Mouse (Mus musculus) MEL (cell line): ENCODE results near the gene Cdkal1.

ENCODE experiments used
- BHLHE40 ChIP-seq: IDR thresholded peaks from 2 replicates; pipeline ENCODE4 v1.6.1; 2012; ENCODE audit warnings: low read depth, mild to moderate bottlenecking, inconsistent platforms, low read length, improper control_type of control experiment, borderline replicate concordance
- CTCF ChIP-seq, 3 experiments: IDR thresholded peaks in 2 of 3; conservative IDR thresholded peaks in 1 of 3; 2 replicates each; pipeline ENCODE4 v1.5.1; 2011 to 2012; ENCODE audit warnings: low read length in 3 of 3, low read depth in 2 of 3, mild to moderate bottlenecking in 2 of 3, improper control_type of control experiment in 1 of 3, inconsistent platforms in 1 of 3, mixed read lengths in 1 of 3, moderate library complexity in 1 of 3; ENCODE audit not compliant: control insufficient read depth in 1 of 3, insufficient read depth in 1 of 3, poor library complexity in 1 of 3, severe bottlenecking in 1 of 3
- EP300 ChIP-seq, 2 experiments: IDR thresholded peaks; 2 replicates each; pipeline ENCODE4 v1.6.1; 2011; ENCODE audit warnings: improper control_type of control experiment in 2 of 2, low read length in 2 of 2, low read depth in 1 of 2, mild to moderate bottlenecking in 1 of 2
- ETS1 ChIP-seq: IDR thresholded peaks from 2 replicates; pipeline ENCODE4 v1.6.1; 2012; ENCODE audit warnings: low read depth, mild to moderate bottlenecking, inconsistent platforms, low read length, improper control_type of control experiment, moderate library complexity
- GATA1 ChIP-seq: IDR thresholded peaks from 2 replicates; pipeline ENCODE4 v1.6.1; 2011; ENCODE audit warnings: low read depth, low read length, improper control_type of control experiment
- JUND ChIP-seq: IDR thresholded peaks from 2 replicates; pipeline ENCODE4 v1.6.1; 2011; ENCODE audit warnings: low read depth, mild to moderate bottlenecking, improper control_type of control experiment, low read length
- MAFK ChIP-seq: IDR thresholded peaks from 2 replicates; pipeline ENCODE4 v1.6.1; 2011; ENCODE audit warnings: low read depth, mild to moderate bottlenecking, low read length, improper control_type of control experiment, borderline replicate concordance
- MAX ChIP-seq: IDR thresholded peaks from 2 replicates; pipeline ENCODE4 v1.6.1; 2011; ENCODE audit warnings: low read length, improper control_type of control experiment
- MXI1 ChIP-seq: IDR thresholded peaks from 2 replicates; pipeline ENCODE4 v1.6.1; 2011; ENCODE audit warnings: mild to moderate bottlenecking, low read depth, low read length, improper control_type of control experiment
- POLR2A ChIP-seq, 2 experiments: IDR thresholded peaks; 2 replicates each; pipeline ENCODE4 v1.6.1; 2011 to 2012; ENCODE audit warnings: low read length in 2 of 2, mild to moderate bottlenecking in 2 of 2, control low read depth in 1 of 2, improper control_type of control experiment in 1 of 2, low read depth in 1 of 2, moderate library complexity in 1 of 2; ENCODE audit not compliant: control insufficient read depth in 1 of 2, insufficient read depth in 1 of 2, poor library complexity in 1 of 2
- POLR2AphosphoS2 ChIP-seq: IDR thresholded peaks from 2 replicates; pipeline ENCODE4 v1.6.1; 2011; ENCODE audit warnings: low read length, improper control_type of control experiment
- TAL1 ChIP-seq: IDR thresholded peaks from 2 replicates; pipeline ENCODE4 v1.6.1; 2012; ENCODE audit warnings: mild to moderate bottlenecking, inconsistent platforms, low read length, moderate library complexity, mixed read lengths

DNA sequence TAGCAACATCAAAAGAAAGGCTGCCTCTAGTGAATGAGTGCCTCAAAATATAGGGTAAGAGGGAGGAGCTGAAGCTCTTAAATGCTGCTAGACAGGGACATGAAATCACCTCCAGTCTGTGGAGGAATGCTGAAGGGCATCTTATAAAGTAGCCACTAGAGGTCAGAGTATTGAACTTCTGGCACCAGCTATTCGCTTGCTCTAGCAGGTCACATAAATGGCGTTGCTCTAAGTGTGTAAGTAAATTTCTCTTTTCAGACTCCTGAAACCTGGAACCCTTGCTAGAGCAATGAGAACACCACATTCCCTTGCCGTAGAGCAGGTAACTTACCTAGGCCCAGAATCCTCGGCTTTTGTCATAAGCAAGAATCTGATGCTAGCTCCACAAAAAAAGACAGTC lies 2.0 kb upstream of the Cdkal1 start:
- TF ChIP-seq POLR2A (IDR thresholded peaks at IDR 0.05; ENCODE audit: control insufficient read depth in 1 of 2, insufficient read depth in 1 of 2, low read depth in 1 of 2, low read length in 2 of 2, poor library complexity in 1 of 2) (no peak), CTCF (IDR thresholded peaks at IDR 0.05 in 2 of 3, conservative IDR thresholded peaks at IDR 0.05 in 1 of 3; ENCODE audit: control insufficient read depth in 1 of 3, insufficient read depth in 1 of 3, low read depth in 2 of 3, low read length in 3 of 3, poor library complexity in 1 of 3, severe bottlenecking in 1 of 3) (peak; percentile 52 to 89 (median 89)), BHLHE40 (no peak), POLR2AphosphoS2 (no peak), EP300 (IDR thresholded peaks at IDR 0.05; ENCODE audit: low read depth in 1 of 2, low read length in 2 of 2) (no peak), MXI1 (no peak), MAFK (no peak), MAX (no peak), ETS1 (no peak), JUND (no peak), GATA1 (no peak), TAL1 (no peak)
